Mouse (Mus musculus) lung, postnatal 0 days (tissue): Measurements from ENCODE around the gene Efna4. TPM values are rescaled to one million over a fixed set of nuclear protein-coding genes. Genes with fewer than 3 reads are reported as not detected.
A peak's percentile ranks its signal among the peaks of the same experiment; 100 is the strongest.

Experiments
- ATAC-seq: fragments of 200-750 bp; cut with Nextera tagmentation; 2 replicates; pipeline ENCODE4 v1.8.0; 2017; ENCODE audit warnings: moderate library complexity
- DNase-seq: peaks from one replicate; pipeline ENCODE4 v3.0.0-alpha.2; 2016; ENCODE audit warnings: low spot score
- H3K27ac ChIP-seq: fragments of 300-500 bp; sonication (generic); 2 replicates; pipeline ENCODE4 v1.5.1; 2014; ENCODE audit warnings: antibody characterized with exemption, mild to moderate bottlenecking, low read length, mixed read lengths
- H3K27me3 ChIP-seq: fragments of 300-500 bp; sonication (generic); replicated peaks from 2 replicates; pipeline ENCODE4 v1.6.1; 2014; ENCODE audit warnings: low read length, mixed read lengths; ENCODE audit not compliant: insufficient read depth
- H3K36me3 ChIP-seq: fragments of 300-500 bp; sonication (generic); 2 replicates; pipeline ENCODE4 v1.6.1; 2014; ENCODE audit warnings: low read length, mixed read lengths; ENCODE audit not compliant: insufficient read depth
- H3K4me1 ChIP-seq: fragments of 300-500 bp; sonication (generic); 2 replicates; pipeline ENCODE4 v1.6.1; 2014; ENCODE audit warnings: antibody characterized with exemption, low read depth, low read length, mixed read lengths; ENCODE audit not compliant: insufficient read depth
- H3K4me2 ChIP-seq: fragments of 300-500 bp; sonication (generic); replicated peaks from 2 replicates; pipeline ENCODE4 v1.6.1; 2014; ENCODE audit warnings: low read depth, mild to moderate bottlenecking, low read length, moderate library complexity, mixed read lengths
- H3K4me3 ChIP-seq: fragments of 300-500 bp; sonication (generic); 2 replicates; pipeline ENCODE4 v1.5.1; 2014; ENCODE audit warnings: low read depth, low read length
- H3K9ac ChIP-seq: fragments of 300-500 bp; sonication (generic); replicated peaks from 2 replicates; pipeline ENCODE4 v1.6.1; 2014; ENCODE audit warnings: low read depth, mild to moderate bottlenecking
- H3K9me3 ChIP-seq: fragments of 300-500 bp; sonication (generic); 2 replicates; pipeline ENCODE4 v1.6.1; 2016; ENCODE audit warnings: low read length, mixed read lengths
- CTCF ChIP-seq: IDR thresholded peaks from 2 replicates; pipeline ENCODE4 v1.5.1; 2016; ENCODE audit warnings: antibody characterized with exemption, mild to moderate bottlenecking
- EP300 ChIP-seq: IDR thresholded peaks from 2 replicates; pipeline ENCODE4 v1.6.1; 2016; ENCODE audit warnings: antibody characterized with exemption, mild to moderate bottlenecking, control low read depth
- WGBS: fragments of 180-500 bp; shearing (Covaris S2); extraction: QIAGEN DNeasy Blood & Tissue Kit; methylation state at CpG from one replicate; pipeline ENCODE4 v1.1.7; 2014; 5-methylcytosine and 5-hydroxymethylcytosine counted together
- polyA plus RNA-seq: library from polyadenylated mRNA; unstranded; fragments of >200 nt; fragmentation: Nextera tagmentation; extraction: Ambion mirVana; gene quantifications from 2 replicates; pipeline ENCODE4 v1.2.1, GENCODE M21; 2015

The Efna4 gene
- polyA plus RNA-seq, 1 experiment from 2014 or later: 9.7 TPM

GRCm38 (mm10) chr3:89320581-89321182 is 17.1 kb downstream of the Efna4 start:
- Histone ChIP-seq H3K4me3 (peak overlapping the region; percentile 44), H3K4me1 (peaks cover 36% of the 10 kb centered on the region), H3K9me3 (no peaks in the 10 kb centered on the region), H3K9ac (no peak overlapping the region; the same call in 1 of the 2 replicates), H3K27ac (no peak overlapping the region), H3K4me2 (peak overlapping the region; percentile 99), H3K27me3 (peaks cover 35% of the 10 kb centered on the region), H3K36me3 (no peaks in the 10 kb centered on the region)
- DNase-seq: no peak
- no peak for TF ChIP-seq CTCF
- TF ChIP-seq EP300: no peak
- WGBS: 1% methylated on average over 33 of the region's 41 CpGs
- no peak for ATAC-seq

DNA sequence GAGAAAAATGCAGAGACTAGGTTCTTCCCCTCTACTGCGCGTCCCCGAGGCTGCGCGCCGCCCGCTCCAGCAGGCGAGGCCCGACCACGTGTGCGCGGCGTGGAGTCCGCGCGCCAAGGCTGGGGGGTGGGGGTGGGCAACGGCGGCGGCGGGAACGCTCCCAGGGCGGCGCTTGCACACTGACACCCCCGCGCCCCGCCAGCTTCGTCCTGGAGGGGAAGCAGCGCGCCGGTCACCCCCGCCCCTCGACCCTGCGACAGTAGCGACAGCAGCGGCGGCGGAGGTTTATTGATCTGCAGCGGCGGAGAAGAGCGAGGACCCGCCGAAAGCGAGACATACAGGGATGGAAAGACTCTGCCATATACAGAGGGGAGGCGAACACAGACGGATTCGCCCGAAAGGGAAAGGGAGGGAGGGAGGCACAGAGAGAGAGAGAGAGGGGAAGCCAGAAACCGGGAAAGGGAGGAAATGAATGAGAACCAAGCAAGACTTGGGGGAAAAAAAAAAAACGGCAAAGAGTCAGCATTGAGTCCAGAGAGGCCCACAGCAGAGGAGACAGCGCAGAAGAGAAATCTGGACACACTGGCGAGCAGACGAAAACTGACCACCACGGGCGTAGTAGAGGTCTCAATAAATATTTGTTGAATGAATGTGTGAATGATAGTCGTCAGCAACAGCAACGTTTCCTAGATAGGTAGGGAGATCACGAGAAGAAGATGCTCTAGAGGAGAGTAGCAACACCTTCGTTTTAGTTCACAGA is 18.1 kb downstream of the Efna4 start:
- Histone ChIP-seq H3K36me3 (no peaks in the 10 kb centered on the region), H3K27ac (no peak overlapping the region), H3K4me1 (peaks cover 43% of the 10 kb centered on the region), H3K9me3 (no peaks in the 10 kb centered on the region), H3K4me2 (peak overlapping the region; percentile 99), H3K4me3 (peak overlapping the region; percentile 44), H3K27me3 (peaks cover 35% of the 10 kb centered on the region), H3K9ac (no peak overlapping the region)
- ATAC-seq: no peak
- TF ChIP-seq EP300: no peak
- no peak for TF ChIP-seq CTCF
- no peak for DNase-seq
- 1% methylated on average over 50 of the region's 58 CpGs for WGBS

DNA sequence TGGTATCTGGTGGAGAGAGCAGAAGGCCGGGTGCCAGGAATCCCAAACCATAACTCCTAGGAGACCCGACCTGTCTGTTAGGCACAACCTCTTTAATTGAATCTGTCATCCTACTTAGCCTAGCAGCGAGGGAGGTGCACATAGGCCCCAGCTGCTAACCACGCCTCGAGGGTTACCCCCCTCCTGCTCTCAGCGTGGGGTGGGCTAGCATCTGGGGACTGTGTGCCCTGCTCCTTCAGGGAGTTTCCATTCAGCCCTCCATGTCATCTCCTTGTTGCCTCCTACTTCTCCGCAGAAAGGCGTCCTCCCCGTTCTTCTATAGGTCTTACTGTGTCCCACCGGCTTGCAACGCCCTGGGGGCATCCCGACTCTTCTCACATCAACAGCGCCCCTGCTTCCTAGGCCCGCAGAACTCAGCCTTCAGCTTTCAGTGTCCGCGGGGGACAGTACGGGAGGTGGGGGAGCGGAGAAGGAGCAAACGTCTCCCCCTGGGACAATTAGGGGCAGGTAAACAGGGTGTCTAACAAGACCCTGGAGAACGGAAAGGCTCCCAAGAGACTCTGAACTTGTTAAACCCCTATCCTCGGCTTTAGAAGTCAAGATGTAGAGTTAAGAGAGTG is 18.7 kb downstream of the Efna4 start:
- H3K9ac ChIP-seq: no peak overlapping the region
- WGBS: 25% methylated on average over 21 of the region's 21 CpGs
- H3K36me3 ChIP-seq: no peaks in the 10 kb centered on the region
- TF ChIP-seq CTCF: no peak
- no peak for TF ChIP-seq EP300
- DNase-seq: no peak
- H3K27ac ChIP-seq: no peak overlapping the region
- no peak for ATAC-seq
- H3K4me2 ChIP-seq: peak overlapping the region; percentile 61
- no peaks in the 10 kb centered on the region for H3K9me3 ChIP-seq
- H3K4me1 ChIP-seq: peaks cover 43% of the 10 kb centered on the region
- H3K4me3 ChIP-seq: peak overlapping the region; percentile 44
- peaks cover 35% of the 10 kb centered on the region for H3K27me3 ChIP-seq

- Histone ChIP-seq H3K4me1 (peaks cover 43% of the 10 kb centered on the region), H3K27ac (no peak overlapping the region), H3K4me3 (no peak overlapping the region), H3K9me3 (no peaks in the 10 kb centered on the region), H3K27me3 (peaks cover 35% of the 10 kb centered on the region), H3K36me3 (no peaks in the 10 kb centered on the region), H3K4me2 (no peak overlapping the region), H3K9ac (no peak overlapping the region)
- no peak for DNase-seq
- 63% methylated on average over 8 of the region's 8 CpGs for WGBS
- ATAC-seq: no peak
- TF ChIP-seq CTCF (no peak), EP300 (no peak)
Measured at GRCm38 (mm10) chr3:89318316-89318715, 19.5 kb downstream of the Efna4 start.

GRCm38 (mm10) chr3:89317246-89317645 is 20.6 kb downstream of the Efna4 start:
- ATAC-seq (no peak), DNase-seq (no peak)
- Histone ChIP-seq H3K27me3 (peaks cover 35% of the 10 kb centered on the region), H3K9me3 (no peaks in the 10 kb centered on the region), H3K4me1 (peaks cover 39% of the 10 kb centered on the region), H3K4me2 (peak overlapping the region; percentile 19; the same call in 1 of the 2 replicates), H3K27ac (no peak overlapping the region), H3K9ac (no peak overlapping the region), H3K36me3 (no peaks in the 10 kb centered on the region), H3K4me3 (no peak overlapping the region)
- 51% methylated on average over 6 of the region's 6 CpGs for whole genome bisulfite sequencing
- TF ChIP-seq CTCF (no peak), EP300 (no peak)

- 2% methylated on average over 4 of the region's 4 CpGs for WGBS
- TF ChIP-seq CTCF: peak; percentile 97
- TF ChIP-seq EP300: no peak
- Histone ChIP-seq H3K9ac (no peak overlapping the region), H3K27me3 (peaks cover 35% of the 10 kb centered on the region), H3K9me3 (no peaks in the 10 kb centered on the region), H3K36me3 (no peaks in the 10 kb centered on the region), H3K4me3 (0 out of 2 replicates have a peak overlapping the region, but pooled peaks have one; percentile 23), H3K27ac (peak overlapping the region; percentile 89), H3K4me1 (peaks cover 36% of the 10 kb centered on the region), H3K4me2 (peak overlapping the region; percentile 61)
- peak; percentile 22 for ATAC-seq
- DNase-seq: peak; percentile 92
Measured at GRCm38 (mm10) chr3:89316833-89317232, 21.0 kb downstream of the Efna4 start.
